Mouse (Mus musculus): Measurements from ENCODE around the gene Erc2. TPM values are rescaled to one million over a fixed set of nuclear protein-coding genes. Genes with fewer than 3 reads are reported as not detected.
A peak's percentile ranks its signal among the peaks of the same experiment; 100 is the strongest.

Erc2 gene
- polyA plus RNA-seq, 1 experiment from 2014 or later: 2.4 TPM

DNA sequence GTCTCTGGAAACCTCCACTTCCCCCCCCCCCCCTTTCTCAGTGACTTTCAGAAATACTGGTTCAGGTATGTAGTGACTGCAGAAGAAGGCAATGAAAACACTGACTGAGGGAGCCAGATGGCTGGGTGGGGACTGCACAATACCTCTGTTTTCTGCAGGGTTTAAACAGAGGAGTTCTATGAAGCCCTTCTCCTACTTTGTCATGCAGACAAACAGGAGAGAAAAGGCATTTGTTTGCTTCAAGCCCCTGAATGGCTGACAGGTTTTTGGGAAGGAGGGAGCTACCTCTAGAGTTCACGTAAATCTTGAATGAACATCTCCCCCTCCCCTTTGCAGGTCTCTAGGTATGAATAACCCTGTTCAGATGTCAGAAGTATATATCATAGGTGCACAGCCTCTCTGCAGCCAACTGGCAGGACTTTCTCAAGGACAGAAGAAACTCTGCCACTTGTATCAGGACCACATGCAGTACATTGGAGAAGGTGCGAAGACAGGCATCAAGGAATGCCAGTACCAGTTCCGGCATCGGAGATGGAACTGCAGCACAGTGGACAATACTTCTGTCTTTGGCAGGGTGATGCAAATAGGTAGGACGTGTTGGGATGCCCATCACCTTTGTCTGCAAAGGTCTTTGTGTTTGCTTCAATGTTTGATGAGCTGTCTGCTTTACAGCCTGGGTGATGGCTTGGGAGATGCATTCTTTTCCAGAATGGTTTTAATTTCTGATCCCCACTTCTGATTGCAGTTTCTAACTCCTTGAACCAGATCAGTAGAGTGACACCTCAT, 890.8 kb downstream of the Erc2 start:
- H3K27me3 ChIP-seq (replicated peaks): peaks cover 18% of the 10 kb centered on the region
- H3K4me3 ChIP-seq: no peak overlapping the region
- no peak overlapping the region for H3K27ac ChIP-seq (replicated peaks)
- no peak for ATAC-seq (ENCODE audit: extremely low read depth, insufficient number of reproducible peaks, low FRiP score, low TSS enrichment)
- H3K9ac ChIP-seq: no peak overlapping the region
- no peaks in the 10 kb centered on the region for H3K9me3 ChIP-seq
- 82% methylated on average over 5 of the region's 5 CpGs for WGBS
- peaks cover 60% of the 10 kb centered on the region for H3K36me3 ChIP-seq
- H3K4me1 ChIP-seq: peaks cover 45% of the 10 kb centered on the region
- H3K4me2 ChIP-seq: 0 out of 2 replicates have a peak overlapping the region, but pooled peaks have one; percentile 90

DNA sequence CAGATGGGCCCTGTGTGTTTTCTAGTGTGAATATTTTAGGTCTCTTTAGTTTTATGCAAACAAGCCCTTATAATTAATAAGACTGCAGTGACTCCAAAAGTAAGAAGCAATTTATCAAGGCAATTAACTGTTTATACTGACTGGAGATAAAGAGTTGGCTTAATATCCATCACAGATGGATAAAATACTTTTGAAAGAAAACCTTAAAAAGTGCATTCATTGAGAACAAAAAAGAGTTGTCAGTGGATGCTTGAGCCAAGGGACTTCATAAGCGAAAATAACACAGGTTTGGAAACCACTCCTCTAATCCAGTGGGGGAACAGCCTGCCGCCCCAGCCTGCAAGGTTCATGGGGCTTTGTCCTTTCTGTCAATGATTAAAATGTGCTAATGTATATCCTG, 891.9 kb downstream of the Erc2 start:
- 62% methylated on average over 2 of the region's 2 CpGs for WGBS
- H3K27me3 ChIP-seq (replicated peaks): peaks cover 11% of the 10 kb centered on the region; the same call in 1 of the 2 replicates

GRCm38 (mm10) chr14:28515331-28515730, 893.1 kb downstream of the Erc2 start:
- Histone ChIP-seq H3K4me2 (no peak overlapping the region), H3K4me1 (peaks cover 25% of the 10 kb centered on the region), H3K27me3 (replicated peaks) (peaks cover 7% of the 10 kb centered on the region; the same call in 1 of the 2 replicates), H3K4me3 (no peak overlapping the region), H3K36me3 (peaks cover 79% of the 10 kb centered on the region), H3K9me3 (no peaks in the 10 kb centered on the region), H3K27ac (replicated peaks) (no peak overlapping the region), H3K9ac (no peak overlapping the region)
- no peak for ATAC-seq (ENCODE audit: extremely low read depth, insufficient number of reproducible peaks, low FRiP score, low TSS enrichment)
- 70% methylated on average over 6 of the region's 6 CpGs for WGBS

More for the DNA sequence above, 891.9 kb downstream of the Erc2 start:
- H3K4me1 ChIP-seq: peaks cover 33% of the 10 kb centered on the region
- H3K9me3 ChIP-seq: no peaks in the 10 kb centered on the region
- H3K9ac ChIP-seq: no peak overlapping the region
- no peak for ATAC-seq (ENCODE audit: extremely low read depth, insufficient number of reproducible peaks, low FRiP score, low TSS enrichment)
- H3K27ac ChIP-seq (replicated peaks): no peak overlapping the region
- H3K36me3 ChIP-seq: peaks cover 67% of the 10 kb centered on the region
- no peak overlapping the region for H3K4me3 ChIP-seq
- no peak overlapping the region for H3K4me2 ChIP-seq

GRCm38 (mm10) chr14:28517631-28518560, 895.7 kb downstream of the Erc2 start:
- Histone ChIP-seq H3K4me1 (peaks cover 14% of the 10 kb centered on the region), H3K4me2 (no peak overlapping the region), H3K27me3 (replicated peaks) (0 out of 2 replicates have a peak, but pooled peaks cover 3% of the 10 kb centered on the region), H3K9ac (no peak overlapping the region), H3K36me3 (peaks cover 93% of the 10 kb centered on the region), H3K4me3 (no peak overlapping the region), H3K27ac (replicated peaks) (no peak overlapping the region), H3K9me3 (no peaks in the 10 kb centered on the region)
- ATAC-seq (ENCODE audit: extremely low read depth, insufficient number of reproducible peaks, low FRiP score, low TSS enrichment): no peak
- WGBS: 75% methylated on average over 39 of the region's 39 CpGs

DNA sequence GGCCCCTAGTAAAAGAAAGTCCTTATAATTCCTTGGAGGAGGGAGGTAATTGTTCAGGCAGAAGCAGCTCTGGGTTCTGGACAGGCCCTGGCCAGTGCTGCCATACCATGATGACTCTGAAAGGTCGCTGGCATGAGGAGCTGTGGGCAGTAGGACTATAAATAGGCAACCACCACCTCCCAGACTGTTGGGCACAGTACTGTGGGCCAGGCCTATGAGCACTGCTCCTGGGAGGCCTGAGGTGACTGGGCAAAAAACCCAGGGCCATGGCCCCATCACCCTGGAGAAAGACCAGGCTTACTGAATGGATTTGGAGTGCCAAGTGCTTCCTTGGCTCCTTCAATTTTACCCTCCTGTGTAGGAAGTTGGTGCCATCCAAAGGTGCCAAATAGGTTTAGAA, 898.9 kb downstream of the Erc2 start:
- Histone ChIP-seq H3K4me1 (peaks cover 9% of the 10 kb centered on the region), H3K4me3 (no peak overlapping the region), H3K9me3 (no peaks in the 10 kb centered on the region), H3K27me3 (replicated peaks) (no peaks in the 10 kb centered on the region), H3K9ac (no peak overlapping the region), H3K27ac (replicated peaks) (no peak overlapping the region), H3K4me2 (no peak overlapping the region), H3K36me3 (peaks cover 81% of the 10 kb centered on the region)
- 54% methylated on average over 1 of the region's 1 CpGs for WGBS
- no peak for ATAC-seq (ENCODE audit: extremely low read depth, insufficient number of reproducible peaks, low FRiP score, low TSS enrichment)

GRCm38 (mm10) chr14:28522611-28523010, 900.4 kb downstream of the Erc2 start:
- WGBS: 80% methylated on average over 21 of the region's 21 CpGs
- Histone ChIP-seq H3K4me1 (peaks cover 9% of the 10 kb centered on the region), H3K9ac (no peak overlapping the region), H3K27ac (replicated peaks) (no peak overlapping the region), H3K36me3 (peaks cover 66% of the 10 kb centered on the region), H3K4me3 (no peak overlapping the region), H3K4me2 (no peak overlapping the region), H3K27me3 (replicated peaks) (no peaks in the 10 kb centered on the region), H3K9me3 (no peaks in the 10 kb centered on the region)
- ATAC-seq (ENCODE audit: extremely low read depth, insufficient number of reproducible peaks, low FRiP score, low TSS enrichment): no peak

DNA sequence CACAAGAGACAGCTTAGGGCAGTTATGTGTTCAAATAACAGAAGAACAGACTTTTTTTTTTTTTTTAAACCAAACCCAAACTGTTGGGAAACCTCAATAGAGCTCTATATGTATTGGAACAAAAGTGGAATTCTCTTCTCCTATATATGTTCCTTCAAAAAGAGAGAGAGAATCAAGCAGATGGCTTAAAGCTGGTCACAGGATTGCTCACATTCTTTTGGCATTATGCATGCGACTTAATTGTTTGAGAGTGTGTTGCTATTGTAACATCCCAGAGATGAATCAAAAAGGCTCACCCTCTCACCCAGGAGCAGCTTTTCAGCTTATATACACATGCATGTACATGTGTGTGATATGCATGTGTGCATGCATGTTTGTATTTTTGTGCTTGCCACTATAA, 903.3 kb downstream of the Erc2 start:
- Histone ChIP-seq H3K27ac (replicated peaks) (0 out of 2 replicates have a peak overlapping the region, but pooled peaks have one; percentile 2), H3K36me3 (peaks cover 41% of the 10 kb centered on the region), H3K4me2 (no peak overlapping the region), H3K4me1 (peaks cover 13% of the 10 kb centered on the region), H3K4me3 (no peak overlapping the region), H3K27me3 (replicated peaks) (no peaks in the 10 kb centered on the region), H3K9me3 (no peaks in the 10 kb centered on the region), H3K9ac (no peak overlapping the region)
- ATAC-seq (ENCODE audit: extremely low read depth, insufficient number of reproducible peaks, low FRiP score, low TSS enrichment): no peak
- WGBS: 49% methylated on average over 1 of the region's 1 CpGs

Other genes starting within 250 kb of the Erc2 start
- gene Fam208a, start 193.6 kb upstream of the Erc2 start, polyA plus RNA-seq (2015; fragmentation: Nextera tagmentation; extraction: Ambion mirVana): 8.2 and 8.5 TPM in 2 replicates
- 7.6 and 9.1 TPM in 2 replicates for gene Ccdc66, start 114.0 kb upstream of the Erc2 start, polyA plus RNA-seq (2015; fragmentation: Nextera tagmentation; extraction: Ambion mirVana)

All from heart, embryonic 13.5 days (tissue).